Mouse (Mus musculus): ENCODE results near the gene Clint1.

The Clint1 gene

GRCm38 (mm10) chr11:45927456-45927855 is 75.6 kb downstream of the Clint1 start:
- no peak for DNase-seq (ENCODE audit: low spot score in 2 of 2)

GRCm38 (mm10) chr11:45929541-45929940 is 77.7 kb downstream of the Clint1 start:
- no peak for DNase-seq (ENCODE audit: low spot score in 2 of 2)

- DNase-seq (ENCODE audit: low spot score in 2 of 2): no peak
Measured at GRCm38 (mm10) chr11:45932771-45933170, 80.9 kb downstream of the Clint1 start.

GRCm38 (mm10) chr11:45937478-45937877 is 85.6 kb downstream of the Clint1 start:
- DNase-seq (ENCODE audit: low spot score in 2 of 2): no peak

GRCm38 (mm10) chr11:45938917-45939316 is 87.1 kb downstream of the Clint1 start:
- DNase-seq (ENCODE audit: low spot score in 2 of 2): no peak

DNA sequence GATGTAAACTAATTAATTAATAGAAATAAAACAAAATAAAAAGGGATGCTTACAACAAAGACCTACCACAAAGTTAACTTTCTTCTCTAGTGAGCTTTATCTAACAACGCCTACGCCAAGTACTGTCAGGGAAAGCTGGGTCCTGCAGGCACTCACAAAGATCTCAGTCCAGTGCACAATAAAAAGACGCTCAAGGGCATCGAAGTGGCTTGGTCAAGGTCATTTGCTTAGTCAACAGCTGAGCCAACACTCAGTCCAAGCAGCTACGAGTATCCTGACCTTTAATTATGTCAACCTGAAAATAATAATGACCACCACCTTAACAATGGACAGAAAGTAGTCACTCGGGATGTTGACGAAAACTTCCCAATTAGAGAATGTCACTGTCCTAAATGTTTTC is 90.4 kb downstream of the Clint1 start:
- no peak for DNase-seq (ENCODE audit: low spot score in 2 of 2)

DNA sequence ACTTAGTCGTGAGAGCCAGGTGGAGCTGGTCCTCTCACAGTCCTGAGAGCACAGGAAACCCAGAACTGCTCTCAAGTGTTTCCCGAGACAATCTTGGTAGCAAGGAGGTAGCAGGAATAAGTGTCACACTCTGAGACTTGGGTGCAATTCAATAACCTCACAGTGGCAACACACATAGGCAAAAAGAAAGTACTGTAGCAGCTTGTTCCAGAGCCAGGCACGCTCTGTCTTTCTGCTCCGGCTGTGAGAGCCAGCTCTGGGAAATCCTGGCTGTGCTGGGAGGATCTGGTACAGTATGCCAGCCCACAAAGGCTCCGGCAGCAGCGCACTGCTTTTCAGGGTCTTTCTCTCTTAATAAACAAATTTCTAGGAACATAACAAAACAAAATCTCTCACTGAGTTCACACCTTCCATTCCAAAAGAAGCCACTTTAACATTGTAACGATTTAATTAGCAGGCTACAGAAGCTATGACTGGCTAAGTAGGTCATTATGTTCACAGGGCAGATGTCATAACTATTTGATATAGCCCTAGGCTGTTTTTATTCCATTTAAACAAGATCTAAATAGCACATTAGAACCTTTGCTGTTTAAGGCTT is 91.4 kb downstream of the Clint1 start:
- DNase-seq (ENCODE audit: low spot score in 2 of 2): peak in 1 of 2 experiments; percentile 60

- DNase-seq (ENCODE audit: low spot score in 2 of 2): peak in 1 of 2 experiments; percentile 30
Measured at GRCm38 (mm10) chr11:45943891-45944642, 92.2 kb downstream of the Clint1 start.

GRCm38 (mm10) chr11:45944643-45945156 is 92.8 kb downstream of the Clint1 start, which contains the start of gene Lsm11:
TSS of gene Lsm11 (minus strand) at chr11:45944935.
- DNase-seq (ENCODE audit: low spot score in 2 of 2): peak; percentile 86 to 97

DNA sequence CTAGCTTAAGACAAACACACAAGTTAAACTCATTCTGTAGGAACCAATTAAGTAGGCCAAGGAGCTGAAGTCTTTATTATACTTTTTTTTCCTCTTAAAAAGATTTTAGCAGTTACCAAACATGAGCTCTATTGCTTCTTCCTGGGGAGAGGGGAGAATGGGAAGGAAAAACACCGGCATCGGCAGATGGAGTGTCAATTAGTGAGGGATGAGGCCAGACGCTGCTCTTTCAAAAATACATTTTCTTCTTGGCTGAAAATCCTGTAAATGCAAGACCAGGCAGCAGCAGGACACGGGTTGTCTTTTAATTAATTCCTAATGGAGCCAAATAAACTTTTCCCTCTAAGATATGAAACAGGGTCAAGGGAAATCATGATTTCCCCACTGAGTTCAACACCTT is 94.9 kb downstream of the Clint1 start:
- DNase-seq (ENCODE audit: low spot score in 2 of 2): no peak

DNA sequence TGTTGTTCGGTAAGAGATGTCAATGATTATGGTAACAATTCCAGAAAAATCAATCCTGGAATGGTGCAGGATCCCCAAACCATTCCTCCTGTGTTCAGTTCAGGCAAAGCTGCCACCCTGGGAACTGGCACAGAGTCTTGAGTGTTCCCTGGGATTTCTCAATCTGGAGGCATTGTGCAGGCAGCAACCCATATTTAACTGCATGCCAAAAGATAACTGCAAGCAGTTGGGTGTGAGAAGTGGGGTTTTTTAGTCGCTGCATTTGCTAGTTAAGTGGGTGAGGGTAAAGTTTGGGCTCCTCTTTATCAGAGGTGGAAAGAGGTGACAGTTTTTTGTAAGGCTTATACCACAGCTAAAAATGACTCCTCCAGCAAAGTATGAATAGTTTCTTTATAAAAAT is 95.6 kb downstream of the Clint1 start:
- DNase-seq (ENCODE audit: low spot score in 2 of 2): peak; percentile 44 to 56

- peak; percentile 68 to 92 for DNase-seq (ENCODE audit: low spot score in 2 of 2)
Measured at GRCm38 (mm10) chr11:45955127-45955627, 103.3 kb downstream of the Clint1 start, which contains the start of gene Thg1l. TSS of gene Thg1l (minus strand) at chr11:45955494.

DNA sequence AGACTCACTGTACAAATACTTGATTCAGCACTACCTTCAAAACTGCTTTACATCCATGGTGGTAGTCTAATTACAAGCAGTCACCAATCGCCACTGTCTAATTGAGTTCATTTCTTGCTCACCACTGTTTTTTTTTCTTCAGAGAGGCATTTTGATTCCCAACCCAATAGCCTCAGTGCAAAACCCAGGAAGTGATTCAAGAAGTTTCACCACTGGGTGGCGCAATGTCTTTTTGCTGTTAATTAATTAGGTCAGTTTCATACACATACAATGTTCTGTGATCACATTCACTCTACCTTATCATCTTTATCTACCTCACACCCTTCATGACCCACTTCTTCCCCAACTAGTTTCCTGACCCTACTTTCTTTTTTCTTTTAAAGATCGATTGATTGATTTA is 107.7 kb downstream of the Clint1 start:
- DNase-seq (ENCODE audit: low spot score in 2 of 2): no peak

DNA sequence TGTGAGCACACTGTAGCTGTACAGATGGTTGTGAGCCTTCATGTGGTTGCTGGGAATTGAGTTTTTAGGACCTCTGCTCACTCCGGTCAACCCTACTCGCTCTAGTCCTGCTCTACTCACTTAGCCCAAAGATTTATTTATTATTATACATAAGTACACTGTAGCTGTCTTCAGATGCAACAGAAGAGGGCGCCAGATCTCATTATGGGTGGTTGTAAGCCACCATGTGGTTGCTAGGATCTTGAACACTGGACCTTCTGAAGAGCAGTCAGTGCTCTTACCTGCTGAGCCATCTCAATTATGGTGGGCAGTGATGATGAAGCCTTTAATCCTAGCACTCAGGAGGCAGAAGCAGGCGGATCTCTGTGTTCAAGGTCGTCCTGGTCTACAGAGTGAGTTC is 108.2 kb downstream of the Clint1 start:
- no peak for DNase-seq (ENCODE audit: low spot score in 2 of 2)
